Mouse (Mus musculus) forebrain, postnatal 0 days (tissue): Measurements from ENCODE around the gene Zbtb18. TPM values are rescaled to one million over a fixed set of nuclear protein-coding genes. Genes with fewer than 3 reads are reported as not detected.
"Not testable (repeated sequence)": the region's sequence is repeated elsewhere in the genome, so short reads cannot be mapped to it uniquely, and the experiment has no call there.

ENCODE experiments used
- ATAC-seq: fragments of 200-750 bp; cut with Nextera tagmentation; 2 replicates; pipeline ENCODE4 v1.8.0; 2017; ENCODE audit warnings: mild to moderate bottlenecking, moderate library complexity
- DNase-seq: peaks from one replicate; pipeline ENCODE4 v3.0.0-alpha.2; 2015
- H3K27ac ChIP-seq: fragments of 300-500 bp; sonication (generic); 2 replicates; pipeline ENCODE4 v1.5.1; 2014; ENCODE audit warnings: low read depth, mild to moderate bottlenecking, antibody characterized with exemption, low read length, moderate library complexity, mixed read lengths
- H3K27me3 ChIP-seq: fragments of 300-500 bp; sonication (generic); 2 replicates; pipeline ENCODE4 v1.6.1; 2014; ENCODE audit warnings: mild to moderate bottlenecking, low read length, mixed read lengths; ENCODE audit not compliant: insufficient read depth
- H3K36me3 ChIP-seq: fragments of 300-500 bp; sonication (generic); 2 replicates; pipeline ENCODE4 v1.6.1; 2014; ENCODE audit warnings: mild to moderate bottlenecking, moderate library complexity; ENCODE audit not compliant: insufficient read depth
- H3K4me1 ChIP-seq: fragments of 300-500 bp; sonication (generic); 2 replicates; pipeline ENCODE4 v1.6.1; 2014; ENCODE audit warnings: antibody characterized with exemption; ENCODE audit not compliant: insufficient read depth
- H3K4me2 ChIP-seq: fragments of 300-500 bp; sonication (generic); 2 replicates; pipeline ENCODE4 v1.6.1; 2014; ENCODE audit warnings: low read depth, mild to moderate bottlenecking, moderate library complexity
- H3K4me3 ChIP-seq: fragments of 300-500 bp; sonication (generic); 2 replicates; pipeline ENCODE4 v1.5.1; 2014; ENCODE audit warnings: low read depth, low read length, mixed read lengths
- H3K9ac ChIP-seq: fragments of 300-500 bp; sonication (generic); 2 replicates; pipeline ENCODE4 v1.6.1; 2014; ENCODE audit warnings: mild to moderate bottlenecking
- H3K9me3 ChIP-seq: fragments of 300-500 bp; sonication (generic); 2 replicates; pipeline ENCODE4 v1.6.1; 2016; ENCODE audit warnings: low read length
- CTCF ChIP-seq: sonication (generic); IDR thresholded peaks from 2 replicates; pipeline ENCODE4 v1.5.1; 2016; ENCODE audit warnings: antibody characterized with exemption, control low read depth, low read depth
- WGBS: fragments of 180-500 bp; shearing (Covaris S2); extraction: QIAGEN DNeasy Blood & Tissue Kit; methylation state at CpG from one replicate; pipeline ENCODE4 v1.1.7; 2014; 5-methylcytosine and 5-hydroxymethylcytosine counted together
- polyA plus RNA-seq: library from polyadenylated mRNA; unstranded; fragments of >200 nt; fragmentation: Nextera tagmentation; extraction: Ambion mirVana; gene quantifications from 2 replicates; pipeline ENCODE4 v1.2.1, GENCODE M21; 2015
- total RNA-seq: library from RNA; depleted of rRNA; stranded (reverse); fragments of >200 nt; gene quantifications from 2 replicates; pipeline ENCODE4 v1.2.3, GENCODE M21; 2014

Gene Zbtb18
- total and polyA plus RNA-seq, 2 experiments from 2014 or later: 88.6 to 301 TPM

- peak overlapping the region; percentile 81 for H3K4me3 ChIP-seq
- peak overlapping the region; percentile 97 for H3K27ac ChIP-seq
- H3K4me2 ChIP-seq: peak overlapping the region; percentile 45
- DNase-seq (peak; percentile 80), ATAC-seq (peak; percentile 11)
- H3K9me3 ChIP-seq: no peaks in the 10 kb centered on the region
- WGBS: 13% methylated on average over 9 of the region's 9 CpGs
- H3K27me3 ChIP-seq: no peaks in the 10 kb centered on the region
- peaks cover 11% of the 10 kb centered on the region for H3K36me3 ChIP-seq
- no peak for TF ChIP-seq CTCF
- no peaks in the 10 kb centered on the region for H3K4me1 ChIP-seq
- peak overlapping the region; percentile 80 for H3K9ac ChIP-seq
These were observed 4.9 kb downstream of the Zbtb18 start for GRCm38 (mm10) chr1:177447086-177447485.

- Histone ChIP-seq H3K4me3 (peak overlapping the region; percentile 81), H3K9me3 (no peaks in the 10 kb centered on the region), H3K27ac (peak overlapping the region; percentile 97), H3K36me3 (peaks cover 11% of the 10 kb centered on the region), H3K27me3 (no peaks in the 10 kb centered on the region), H3K4me2 (peak overlapping the region; percentile 45), H3K9ac (peak overlapping the region; percentile 80), H3K4me1 (no peaks in the 10 kb centered on the region)
- 29% methylated on average over 12 of the region's 12 CpGs for WGBS
- no peak for TF ChIP-seq CTCF
- ATAC-seq (peak; percentile 10), DNase-seq (peak; percentile 69)
These were observed 5.5 kb downstream of the Zbtb18 start for GRCm38 (mm10) chr1:177447541-177448111.

- Histone ChIP-seq H3K4me1 (no peaks in the 10 kb centered on the region), H3K27me3 (no peaks in the 10 kb centered on the region), H3K27ac (peak overlapping the region; percentile 97), H3K4me2 (peak overlapping the region; percentile 45), H3K4me3 (peak overlapping the region; percentile 81), H3K9ac (peak overlapping the region; percentile 80), H3K9me3 (no peaks in the 10 kb centered on the region), H3K36me3 (peaks cover 11% of the 10 kb centered on the region)
- TF ChIP-seq CTCF: no peak
- 55% methylated on average over 25 of the region's 25 CpGs for WGBS
- DNase-seq (peak; percentile 60), ATAC-seq (peak; percentile 5; the same call in 1 of the 2 replicates)
These were observed 6.0 kb downstream of the Zbtb18 start for GRCm38 (mm10) chr1:177448121-177448561.

GRCm38 (mm10) chr1:177448921-177449320 is 6.8 kb downstream of the Zbtb18 start:
- Histone ChIP-seq H3K27me3 (no peaks in the 10 kb centered on the region), H3K9me3 (no peaks in the 10 kb centered on the region), H3K9ac (peak overlapping the region; percentile 80), H3K36me3 (peaks cover 11% of the 10 kb centered on the region), H3K27ac (peak overlapping the region; percentile 81), H3K4me1 (no peaks in the 10 kb centered on the region), H3K4me2 (peak overlapping the region; percentile 45), H3K4me3 (peak overlapping the region; percentile 81)
- no peak for TF ChIP-seq CTCF
- 28% methylated on average over 2 of the region's 2 CpGs for WGBS
- peak; percentile 43 for DNase-seq
- ATAC-seq: no peak

- not testable (repeated sequence) for ATAC-seq, H3K27me3 ChIP-seq, H3K9me3 ChIP-seq, H3K4me1 ChIP-seq
- peak; percentile 42 for DNase-seq
- peaks cover 11% of the 10 kb centered on the region for H3K36me3 ChIP-seq
- peak overlapping the region; percentile 55 for H3K9ac ChIP-seq
- H3K4me2 ChIP-seq: peak overlapping the region; percentile 19; the same call in 1 of the 2 replicates
- peak overlapping the region; percentile 81 for H3K4me3 ChIP-seq
- 19% methylated on average over 7 of the region's 7 CpGs for WGBS
- peak overlapping the region; percentile 68; the same call in 1 of the 2 replicates for H3K27ac ChIP-seq
These were observed 7.7 kb downstream of the Zbtb18 start for GRCm38 (mm10) chr1:177449857-177450256.

GRCm38 (mm10) chr1:177451041-177451440 is 8.9 kb downstream of the Zbtb18 start:
- WGBS: 54% methylated on average over 2 of the region's 2 CpGs
- DNase-seq (peak; percentile 43), ATAC-seq (no peak)
- peak overlapping the region; percentile 46 for H3K4me2 ChIP-seq
- H3K27me3 ChIP-seq: no peaks in the 10 kb centered on the region
- no peak for TF ChIP-seq CTCF
- no peaks in the 10 kb centered on the region for H3K4me1 ChIP-seq
- H3K36me3 ChIP-seq: peaks cover 11% of the 10 kb centered on the region
- peak overlapping the region; percentile 25 for H3K4me3 ChIP-seq
- H3K9me3 ChIP-seq: no peaks in the 10 kb centered on the region
- peak overlapping the region; percentile 76 for H3K27ac ChIP-seq
- H3K9ac ChIP-seq: peak overlapping the region; percentile 53

GRCm38 (mm10) chr1:177451991-177452431 is 9.9 kb downstream of the Zbtb18 start:
- ATAC-seq (0 out of 2 replicates have a peak, but pooled peaks have one; percentile 17), DNase-seq (peak; percentile 63)
- no peaks in the 10 kb centered on the region for H3K27me3 ChIP-seq
- 35% methylated on average over 4 of the region's 4 CpGs for WGBS
- H3K4me1 ChIP-seq: peaks cover 7% of the 10 kb centered on the region
- H3K4me2 ChIP-seq: peak overlapping the region; percentile 46
- H3K4me3 ChIP-seq: peak overlapping the region; percentile 25
- H3K36me3 ChIP-seq: peaks cover 11% of the 10 kb centered on the region
- peak overlapping the region; percentile 76 for H3K27ac ChIP-seq
- TF ChIP-seq CTCF: no peak
- no peaks in the 10 kb centered on the region for H3K9me3 ChIP-seq
- peak overlapping the region; percentile 53 for H3K9ac ChIP-seq
